Mouse (Mus musculus): ENCODE measurements around the gene Pth2. TPM values are rescaled to one million over a fixed set of nuclear protein-coding genes. Genes with fewer than 3 reads are reported as not detected.
A peak's percentile ranks its signal among the peaks of the same experiment; 100 is the strongest.
"Not testable (repeated sequence)": the region's sequence is repeated elsewhere in the genome, so short reads cannot be mapped to it uniquely, and the experiment has no call there.

The Pth2 gene
- polyA plus RNA-seq, 1 experiment from 2014 or later, result not detected

DNA sequence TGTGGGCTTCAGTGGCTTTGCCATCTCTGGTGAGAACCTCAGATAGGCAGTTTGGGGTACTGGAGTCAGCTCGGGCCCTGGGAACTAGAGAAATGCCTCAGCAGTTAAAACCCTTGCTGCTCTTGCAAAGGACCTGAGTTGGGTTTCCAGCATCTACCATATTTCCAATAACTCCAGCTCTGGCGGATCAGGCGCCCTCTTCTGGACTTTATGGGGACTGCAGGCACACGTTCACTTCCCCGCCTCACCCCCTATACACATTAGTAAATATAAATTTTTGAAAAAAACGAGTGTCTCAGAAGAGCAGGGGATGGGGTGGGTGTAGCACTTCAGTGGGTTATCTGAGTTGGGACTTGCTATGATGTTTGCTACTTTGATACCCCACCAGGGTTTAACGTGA lies 7.8 kb upstream of the Pth2 start:
- H3K4me2 ChIP-seq (replicated peaks; ENCODE audit: low read depth), result no peak overlapping the region
- 59% methylated on average over 7 of the region's 7 CpGs for WGBS
- TF ChIP-seq CTCF (IDR thresholded peaks at IDR 0.05; ENCODE audit: low read depth) (peak; percentile 48), EP300 (optimal IDR thresholded peaks at IDR 0.05) (no peak)
- H3K27me3 ChIP-seq (ENCODE audit: control insufficient read depth, insufficient read depth, low read length), result peaks cover 21% of the 10 kb centered on the region; the same call in 1 of the 2 replicates
- H3K9me3 ChIP-seq (ENCODE audit: control insufficient read depth, low read length), result peaks cover 11% of the 10 kb centered on the region
- 0 out of 2 replicates have a peak, but pooled peaks cover 6% of the 10 kb centered on the region for H3K4me1 ChIP-seq (replicated peaks; ENCODE audit: control insufficient read depth, insufficient read depth)
- H3K36me3 ChIP-seq (ENCODE audit: control insufficient read depth, insufficient read depth, low read length), result no peaks in the 10 kb centered on the region
- no peak for ATAC-seq (ENCODE audit: low FRiP score, low TSS enrichment)
- no peak for DNase-seq (ENCODE audit: low spot score)
- H3K27ac ChIP-seq (replicated peaks), result no peak overlapping the region
- no peak overlapping the region for H3K4me3 ChIP-seq (ENCODE audit: low read depth, low read length)
- H3K9ac ChIP-seq (ENCODE audit: low read length), result no peak overlapping the region

DNA sequence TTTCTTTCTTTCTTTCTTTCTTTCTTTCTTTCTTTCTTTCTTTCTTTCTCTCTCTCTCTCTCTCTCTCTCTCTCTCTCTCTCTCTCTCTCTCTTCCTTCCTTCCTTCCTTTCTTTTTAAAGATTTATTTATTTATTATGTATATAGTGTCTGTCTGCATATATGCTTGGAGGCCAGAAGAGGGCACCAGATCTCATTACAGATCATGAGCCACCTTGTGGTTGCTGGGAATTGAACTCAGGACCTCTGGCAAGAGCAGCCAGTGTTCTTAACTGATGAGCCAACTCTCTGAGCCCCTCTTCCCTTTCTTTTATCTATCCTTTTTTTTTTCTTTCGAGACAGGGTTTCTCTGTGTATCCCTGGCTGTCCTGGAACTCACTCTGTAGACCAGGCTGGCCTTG lies 7.0 kb upstream of the Pth2 start:
- H3K36me3 ChIP-seq (ENCODE audit: control insufficient read depth, insufficient read depth, low read length); H3K4me1 ChIP-seq (replicated peaks; ENCODE audit: control insufficient read depth, insufficient read depth); H3K9ac ChIP-seq (ENCODE audit: low read length); H3K4me3 ChIP-seq (ENCODE audit: low read depth, low read length); H3K27ac ChIP-seq (replicated peaks); ATAC-seq (ENCODE audit: low FRiP score, low TSS enrichment); DNase-seq (ENCODE audit: low spot score); H3K4me2 ChIP-seq (replicated peaks; ENCODE audit: low read depth): not testable (repeated sequence)
- 53% methylated on average over 1 of the region's 1 CpGs for WGBS
- TF ChIP-seq CTCF (IDR thresholded peaks at IDR 0.05; ENCODE audit: low read depth), result peak; percentile 69
- Histone ChIP-seq H3K27me3 (ENCODE audit: control insufficient read depth, insufficient read depth, low read length) (peaks cover 21% of the 10 kb centered on the region; the same call in 1 of the 2 replicates), H3K9me3 (ENCODE audit: control insufficient read depth, low read length) (peaks cover 11% of the 10 kb centered on the region)

DNA sequence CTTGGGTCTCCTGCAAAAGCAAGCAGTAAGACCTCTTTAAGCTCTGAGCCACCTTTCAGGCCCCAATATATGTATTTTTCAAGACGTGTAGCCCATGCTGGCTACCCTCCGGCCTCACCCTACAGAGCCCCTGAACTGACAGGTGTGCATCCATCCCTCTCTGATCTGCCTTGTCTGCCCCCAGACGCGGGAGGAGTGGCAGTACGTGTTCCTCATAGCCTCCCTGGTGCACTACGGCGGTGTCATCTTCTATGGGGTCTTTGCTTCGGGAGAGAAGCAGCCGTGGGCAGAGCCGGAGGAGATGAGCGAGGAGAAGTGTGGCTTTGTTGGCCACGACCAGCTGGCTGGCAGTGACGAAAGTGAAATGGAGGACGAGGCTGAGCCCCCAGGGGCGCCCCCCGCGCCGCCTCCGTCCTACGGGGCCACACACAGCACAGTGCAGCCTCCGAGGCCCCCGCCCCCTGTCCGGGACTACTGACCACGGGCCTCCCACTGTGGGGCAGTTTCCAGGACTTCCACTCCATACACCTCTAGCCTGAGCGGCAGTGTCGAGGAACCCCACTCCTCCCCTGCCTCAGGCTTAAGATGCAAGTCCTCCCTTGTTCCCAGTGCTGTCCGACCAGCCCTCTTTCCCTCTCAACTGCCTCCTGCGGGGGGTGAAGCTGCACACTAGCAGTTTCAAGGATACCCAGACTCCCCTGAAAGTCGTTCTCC lies 6.1 kb upstream of the Pth2 start:
- DNase-seq (ENCODE audit: low spot score) (no peak), ATAC-seq (ENCODE audit: low FRiP score, low TSS enrichment) (no peak)
- no peak overlapping the region for H3K4me3 ChIP-seq (ENCODE audit: low read depth, low read length)
- H3K27ac ChIP-seq (replicated peaks), result no peak overlapping the region
- TF ChIP-seq EP300 (optimal IDR thresholded peaks at IDR 0.05) (no peak), CTCF (IDR thresholded peaks at IDR 0.05; ENCODE audit: low read depth) (no peak)
- H3K27me3 ChIP-seq (ENCODE audit: control insufficient read depth, insufficient read depth, low read length), result peaks cover 17% of the 10 kb centered on the region; the same call in 1 of the 2 replicates
- peaks cover 6% of the 10 kb centered on the region for H3K9me3 ChIP-seq (ENCODE audit: control insufficient read depth, low read length)
- H3K4me1 ChIP-seq (replicated peaks; ENCODE audit: control insufficient read depth, insufficient read depth), result 0 out of 2 replicates have a peak, but pooled peaks cover 6% of the 10 kb centered on the region
- no peak overlapping the region for H3K9ac ChIP-seq (ENCODE audit: low read length)
- H3K4me2 ChIP-seq (replicated peaks; ENCODE audit: low read depth), result no peak overlapping the region
- no peaks in the 10 kb centered on the region for H3K36me3 ChIP-seq (ENCODE audit: control insufficient read depth, insufficient read depth, low read length)
- 5% methylated on average over 26 of the region's 29 CpGs for WGBS

DNA sequence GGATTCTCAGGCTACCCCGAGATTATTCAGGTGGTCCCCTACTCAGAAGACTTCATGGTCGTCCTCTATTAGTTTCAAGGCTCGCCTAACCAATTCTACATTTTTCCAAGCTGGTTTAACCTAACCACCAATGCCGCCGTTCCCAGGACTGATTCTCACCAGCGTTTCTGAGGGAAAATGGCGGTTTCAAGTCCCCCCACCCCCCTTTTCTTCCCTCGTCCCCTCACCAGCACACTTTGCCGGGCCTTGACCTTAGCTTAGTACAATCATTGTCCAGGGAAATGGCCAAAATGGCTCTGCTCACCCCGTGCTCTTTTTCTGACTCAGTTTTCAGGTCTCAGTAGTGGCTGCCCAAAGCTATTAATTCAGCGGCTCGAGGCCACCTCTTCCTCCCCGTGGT lies 5.4 kb upstream of the Pth2 start:
- no peak overlapping the region for H3K4me2 ChIP-seq (replicated peaks; ENCODE audit: low read depth)
- WGBS, result 3% methylated on average over 13 of the region's 13 CpGs
- H3K27me3 ChIP-seq (ENCODE audit: control insufficient read depth, insufficient read depth, low read length), result peaks cover 20% of the 10 kb centered on the region; the same call in 1 of the 2 replicates
- DNase-seq (ENCODE audit: low spot score) (no peak), ATAC-seq (ENCODE audit: low FRiP score, low TSS enrichment) (no peak)
- no peak for TF ChIP-seq CTCF (IDR thresholded peaks at IDR 0.05; ENCODE audit: low read depth)
- no peak for TF ChIP-seq EP300 (optimal IDR thresholded peaks at IDR 0.05)
- no peak overlapping the region for H3K9ac ChIP-seq (ENCODE audit: low read length)
- no peak overlapping the region for H3K27ac ChIP-seq (replicated peaks)
- no peak overlapping the region for H3K4me3 ChIP-seq (ENCODE audit: low read depth, low read length)
- no peaks in the 10 kb centered on the region for H3K36me3 ChIP-seq (ENCODE audit: control insufficient read depth, insufficient read depth, low read length)
- H3K9me3 ChIP-seq (ENCODE audit: control insufficient read depth, low read length), result no peaks in the 10 kb centered on the region
- H3K4me1 ChIP-seq (replicated peaks; ENCODE audit: control insufficient read depth, insufficient read depth), result 0 out of 2 replicates have a peak, but pooled peaks cover 6% of the 10 kb centered on the region

DNA sequence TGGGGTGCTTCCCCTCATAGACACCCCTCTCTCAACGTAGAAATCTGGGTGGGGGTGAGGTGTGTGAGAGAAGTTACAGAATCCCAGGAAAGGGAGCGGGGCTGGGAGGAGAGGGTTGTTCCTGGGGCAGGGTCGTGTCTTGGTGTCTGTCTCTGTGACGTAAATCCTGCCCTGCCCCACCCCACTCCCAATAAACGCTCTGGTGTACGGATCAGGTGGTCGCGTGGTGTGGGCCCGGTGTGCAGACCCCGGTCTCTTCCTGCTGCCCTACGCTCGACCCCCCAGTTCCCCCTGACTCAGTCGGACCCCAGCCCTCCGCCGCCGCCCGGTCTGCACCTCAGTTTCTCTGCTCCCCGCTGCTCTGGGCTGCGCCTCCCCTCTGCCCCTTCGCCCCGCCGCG lies 4.9 kb upstream of the Pth2 start:
- H3K27ac ChIP-seq (replicated peaks), result no peak overlapping the region
- 2% methylated on average over 23 of the region's 23 CpGs for WGBS
- H3K36me3 ChIP-seq (ENCODE audit: control insufficient read depth, insufficient read depth, low read length), result no peaks in the 10 kb centered on the region
- H3K9me3 ChIP-seq (ENCODE audit: control insufficient read depth, low read length), result no peaks in the 10 kb centered on the region
- 0 out of 2 replicates have a peak, but pooled peaks cover 6% of the 10 kb centered on the region for H3K4me1 ChIP-seq (replicated peaks; ENCODE audit: control insufficient read depth, insufficient read depth)
- H3K4me3 ChIP-seq (ENCODE audit: low read depth, low read length), result peak overlapping the region; percentile 6; the same call in 1 of the 2 replicates
- H3K4me2 ChIP-seq (replicated peaks; ENCODE audit: low read depth), result no peak overlapping the region
- no peak for TF ChIP-seq EP300 (optimal IDR thresholded peaks at IDR 0.05)
- TF ChIP-seq CTCF (IDR thresholded peaks at IDR 0.05; ENCODE audit: low read depth), result no peak
- peaks cover 23% of the 10 kb centered on the region; the same call in 1 of the 2 replicates for H3K27me3 ChIP-seq (ENCODE audit: control insufficient read depth, insufficient read depth, low read length)
- DNase-seq (ENCODE audit: low spot score) (no peak), ATAC-seq (ENCODE audit: low FRiP score, low TSS enrichment) (no peak)
- no peak overlapping the region for H3K9ac ChIP-seq (ENCODE audit: low read length)

DNA sequence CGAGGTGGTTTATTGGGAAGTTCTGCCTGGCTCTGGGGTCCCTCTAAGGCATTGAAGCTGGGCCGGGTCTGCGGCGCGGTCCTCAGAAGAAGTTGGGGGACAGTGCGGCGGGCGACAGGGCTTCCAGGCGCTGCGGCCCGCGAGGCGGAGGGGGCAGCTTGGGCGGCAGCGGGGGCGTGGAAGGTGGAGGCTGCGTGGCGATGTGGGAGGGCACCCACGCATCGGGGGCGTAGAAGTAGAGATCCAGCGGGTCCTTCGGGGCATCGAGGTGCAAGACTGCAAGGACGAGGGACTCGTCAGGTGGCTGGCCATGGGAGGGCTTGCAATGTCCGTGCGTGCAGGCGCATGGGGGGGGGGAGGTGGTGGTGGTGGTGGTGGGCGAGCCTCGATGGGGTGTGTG lies 4.4 kb upstream of the Pth2 start:
- no peaks in the 10 kb centered on the region for H3K36me3 ChIP-seq (ENCODE audit: control insufficient read depth, insufficient read depth, low read length)
- H3K9ac ChIP-seq (ENCODE audit: low read length), result no peak overlapping the region
- TF ChIP-seq CTCF (IDR thresholded peaks at IDR 0.05; ENCODE audit: low read depth) (no peak), EP300 (optimal IDR thresholded peaks at IDR 0.05) (no peak)
- H3K27me3 ChIP-seq (ENCODE audit: control insufficient read depth, insufficient read depth, low read length), result peaks cover 27% of the 10 kb centered on the region; the same call in 1 of the 2 replicates
- WGBS, result 4% methylated on average over 30 of the region's 31 CpGs
- no peak for ATAC-seq (ENCODE audit: low FRiP score, low TSS enrichment)
- no peak for DNase-seq (ENCODE audit: low spot score)
- H3K4me3 ChIP-seq (ENCODE audit: low read depth, low read length), result peak overlapping the region; percentile 6; the same call in 1 of the 2 replicates
- H3K4me1 ChIP-seq (replicated peaks; ENCODE audit: control insufficient read depth, insufficient read depth), result 0 out of 2 replicates have a peak, but pooled peaks cover 6% of the 10 kb centered on the region
- no peaks in the 10 kb centered on the region for H3K9me3 ChIP-seq (ENCODE audit: control insufficient read depth, low read length)
- 0 out of 2 replicates have a peak overlapping the region, but pooled peaks have one; percentile 14 for H3K4me2 ChIP-seq (replicated peaks; ENCODE audit: low read depth)
- no peak overlapping the region for H3K27ac ChIP-seq (replicated peaks)
